Mouse (Mus musculus): ENCODE measurements around the gene Fig4. TPM values are rescaled to one million over a fixed set of nuclear protein-coding genes. Genes with fewer than 3 reads are reported as not detected.

The Fig4 gene
- polyA plus RNA-seq, 1 experiment from 2014 or later: 15.3 TPM

GRCm38 (mm10) chr10:41214083-41214482, 89.0 kb downstream of the Fig4 start:
- Histone ChIP-seq H3K9ac (ENCODE audit: low read depth, low read length) (no peak overlapping the region), H3K36me3 (ENCODE audit: control insufficient read depth, insufficient read depth, low read length) (no peaks in the 10 kb centered on the region), H3K27ac (ENCODE audit: low read depth, low read length) (no peak overlapping the region), H3K4me3 (ENCODE audit: low read length) (no peak overlapping the region), H3K4me1 (ENCODE audit: control insufficient read depth, insufficient read depth, low read length) (no peaks in the 10 kb centered on the region), H3K4me2 (replicated peaks; ENCODE audit: low read depth, low read length) (no peak overlapping the region), H3K9me3 (ENCODE audit: control insufficient read depth, low read length) (no peaks in the 10 kb centered on the region), H3K27me3 (ENCODE audit: control insufficient read depth, insufficient read depth, low read length) (no peaks in the 10 kb centered on the region)
- 79% methylated on average over 3 of the region's 3 CpGs for WGBS
- no peak for ATAC-seq (ENCODE audit: low FRiP score, low TSS enrichment)

GRCm38 (mm10) chr10:41209538-41209937, 93.5 kb downstream of the Fig4 start:
- H3K4me2 ChIP-seq (replicated peaks; ENCODE audit: low read depth, low read length): no peak overlapping the region
- no peak for ATAC-seq (ENCODE audit: low FRiP score, low TSS enrichment)
- no peaks in the 10 kb centered on the region for H3K27me3 ChIP-seq (ENCODE audit: control insufficient read depth, insufficient read depth, low read length)
- H3K9ac ChIP-seq (ENCODE audit: low read depth, low read length): no peak overlapping the region
- 76% methylated on average over 4 of the region's 4 CpGs for WGBS
- no peaks in the 10 kb centered on the region for H3K4me1 ChIP-seq (ENCODE audit: control insufficient read depth, insufficient read depth, low read length)
- H3K4me3 ChIP-seq (ENCODE audit: low read length): no peak overlapping the region
- H3K36me3 ChIP-seq (ENCODE audit: control insufficient read depth, insufficient read depth, low read length): no peaks in the 10 kb centered on the region
- H3K9me3 ChIP-seq (ENCODE audit: control insufficient read depth, low read length): no peaks in the 10 kb centered on the region
- H3K27ac ChIP-seq (ENCODE audit: low read depth, low read length): no peak overlapping the region

- ATAC-seq (ENCODE audit: low FRiP score, low TSS enrichment): no peak
- Histone ChIP-seq H3K9ac (ENCODE audit: low read depth, low read length) (no peak overlapping the region), H3K4me2 (replicated peaks; ENCODE audit: low read depth, low read length) (no peak overlapping the region), H3K4me3 (ENCODE audit: low read length) (no peak overlapping the region), H3K27me3 (ENCODE audit: control insufficient read depth, insufficient read depth, low read length) (no peaks in the 10 kb centered on the region), H3K9me3 (ENCODE audit: control insufficient read depth, low read length) (no peaks in the 10 kb centered on the region), H3K4me1 (ENCODE audit: control insufficient read depth, insufficient read depth, low read length) (no peaks in the 10 kb centered on the region), H3K27ac (ENCODE audit: low read depth, low read length) (no peak overlapping the region), H3K36me3 (ENCODE audit: control insufficient read depth, insufficient read depth, low read length) (no peaks in the 10 kb centered on the region)
- WGBS: 73% methylated on average over 6 of the region's 6 CpGs
These were observed 94.1 kb downstream of the Fig4 start for GRCm38 (mm10) chr10:41208860-41209377.

GRCm38 (mm10) chr10:41205647-41206046, 97.4 kb downstream of the Fig4 start:
- WGBS: 45% methylated on average over 2 of the region's 2 CpGs

GRCm38 (mm10) chr10:41204637-41205315, 98.3 kb downstream of the Fig4 start:
- Histone ChIP-seq H3K27ac (ENCODE audit: low read depth, low read length) (no peak overlapping the region), H3K4me3 (ENCODE audit: low read length) (no peak overlapping the region), H3K4me1 (ENCODE audit: control insufficient read depth, insufficient read depth, low read length) (no peaks in the 10 kb centered on the region), H3K9ac (ENCODE audit: low read depth, low read length) (no peak overlapping the region), H3K4me2 (replicated peaks; ENCODE audit: low read depth, low read length) (no peak overlapping the region), H3K9me3 (ENCODE audit: control insufficient read depth, low read length) (no peaks in the 10 kb centered on the region), H3K36me3 (ENCODE audit: control insufficient read depth, insufficient read depth, low read length) (no peaks in the 10 kb centered on the region), H3K27me3 (ENCODE audit: control insufficient read depth, insufficient read depth, low read length) (no peaks in the 10 kb centered on the region)
- whole genome bisulfite sequencing: 67% methylated on average over 11 of the region's 11 CpGs
- no peak for ATAC-seq (ENCODE audit: low FRiP score, low TSS enrichment)

More at GRCm38 (mm10) chr10:41205647-41206046, 97.4 kb downstream of the Fig4 start:
- H3K9me3 ChIP-seq (ENCODE audit: control insufficient read depth, low read length): no peaks in the 10 kb centered on the region
- no peak overlapping the region for H3K4me2 ChIP-seq (replicated peaks; ENCODE audit: low read depth, low read length)
- no peak overlapping the region for H3K27ac ChIP-seq (ENCODE audit: low read depth, low read length)
- no peaks in the 10 kb centered on the region for H3K27me3 ChIP-seq (ENCODE audit: control insufficient read depth, insufficient read depth, low read length)
- ATAC-seq (ENCODE audit: low FRiP score, low TSS enrichment): no peak
- no peaks in the 10 kb centered on the region for H3K36me3 ChIP-seq (ENCODE audit: control insufficient read depth, insufficient read depth, low read length)
- no peak overlapping the region for H3K9ac ChIP-seq (ENCODE audit: low read depth, low read length)
- no peak overlapping the region for H3K4me3 ChIP-seq (ENCODE audit: low read length)
- no peaks in the 10 kb centered on the region for H3K4me1 ChIP-seq (ENCODE audit: control insufficient read depth, insufficient read depth, low read length)

- no peaks in the 10 kb centered on the region for H3K36me3 ChIP-seq (ENCODE audit: control insufficient read depth, insufficient read depth, low read length)
- H3K4me3 ChIP-seq (ENCODE audit: low read length): no peak overlapping the region
- H3K27me3 ChIP-seq (ENCODE audit: control insufficient read depth, insufficient read depth, low read length): no peaks in the 10 kb centered on the region
- H3K4me2 ChIP-seq (replicated peaks; ENCODE audit: low read depth, low read length): no peak overlapping the region
- ATAC-seq (ENCODE audit: low FRiP score, low TSS enrichment): no peak
- H3K9ac ChIP-seq (ENCODE audit: low read depth, low read length): no peak overlapping the region
- no peak overlapping the region for H3K27ac ChIP-seq (ENCODE audit: low read depth, low read length)
- WGBS: 52% methylated on average over 5 of the region's 5 CpGs
- no peaks in the 10 kb centered on the region for H3K9me3 ChIP-seq (ENCODE audit: control insufficient read depth, low read length)
- no peaks in the 10 kb centered on the region for H3K4me1 ChIP-seq (ENCODE audit: control insufficient read depth, insufficient read depth, low read length)
These were observed 98.9 kb downstream of the Fig4 start for GRCm38 (mm10) chr10:41204191-41204590.

- Histone ChIP-seq H3K27ac (ENCODE audit: low read depth, low read length) (no peak overlapping the region), H3K4me3 (ENCODE audit: low read length) (no peak overlapping the region), H3K9me3 (ENCODE audit: control insufficient read depth, low read length) (no peaks in the 10 kb centered on the region; the same call in 1 of the 2 replicates), H3K27me3 (ENCODE audit: control insufficient read depth, insufficient read depth, low read length) (no peaks in the 10 kb centered on the region), H3K36me3 (ENCODE audit: control insufficient read depth, insufficient read depth, low read length) (no peaks in the 10 kb centered on the region), H3K4me2 (replicated peaks; ENCODE audit: low read depth, low read length) (no peak overlapping the region), H3K9ac (ENCODE audit: low read depth, low read length) (no peak overlapping the region), H3K4me1 (ENCODE audit: control insufficient read depth, insufficient read depth, low read length) (no peaks in the 10 kb centered on the region)
- WGBS: 66% methylated on average over 6 of the region's 6 CpGs
- ATAC-seq (ENCODE audit: low FRiP score, low TSS enrichment): no peak
These were observed 104.3 kb downstream of the Fig4 start for GRCm38 (mm10) chr10:41198719-41199118.

GRCm38 (mm10) chr10:41197788-41198187, 105.3 kb downstream of the Fig4 start:
- H3K4me3 ChIP-seq (ENCODE audit: low read length): no peak overlapping the region
- no peaks in the 10 kb centered on the region for H3K36me3 ChIP-seq (ENCODE audit: control insufficient read depth, insufficient read depth, low read length)
- H3K9ac ChIP-seq (ENCODE audit: low read depth, low read length): no peak overlapping the region
- no peak for ATAC-seq (ENCODE audit: low FRiP score, low TSS enrichment)
- WGBS: 87% methylated on average over 5 of the region's 5 CpGs
- H3K27me3 ChIP-seq (ENCODE audit: control insufficient read depth, insufficient read depth, low read length): no peaks in the 10 kb centered on the region
- no peak overlapping the region for H3K27ac ChIP-seq (ENCODE audit: low read depth, low read length)
- no peak overlapping the region for H3K4me2 ChIP-seq (replicated peaks; ENCODE audit: low read depth, low read length)
- H3K4me1 ChIP-seq (ENCODE audit: control insufficient read depth, insufficient read depth, low read length): no peaks in the 10 kb centered on the region
- H3K9me3 ChIP-seq (ENCODE audit: control insufficient read depth, low read length): no peaks in the 10 kb centered on the region; the same call in 1 of the 2 replicates

- Histone ChIP-seq H3K9me3 (ENCODE audit: control insufficient read depth, low read length) (no peaks in the 10 kb centered on the region; the same call in 1 of the 2 replicates), H3K36me3 (ENCODE audit: control insufficient read depth, insufficient read depth, low read length) (no peaks in the 10 kb centered on the region), H3K4me2 (replicated peaks; ENCODE audit: low read depth, low read length) (no peak overlapping the region), H3K27ac (ENCODE audit: low read depth, low read length) (no peak overlapping the region), H3K4me1 (ENCODE audit: control insufficient read depth, insufficient read depth, low read length) (no peaks in the 10 kb centered on the region), H3K27me3 (ENCODE audit: control insufficient read depth, insufficient read depth, low read length) (no peaks in the 10 kb centered on the region), H3K9ac (ENCODE audit: low read depth, low read length) (no peak overlapping the region), H3K4me3 (ENCODE audit: low read length) (no peak overlapping the region)
- 85% methylated on average over 4 of the region's 4 CpGs for WGBS
- no peak for ATAC-seq (ENCODE audit: low FRiP score, low TSS enrichment)
These were observed 106.8 kb downstream of the Fig4 start for GRCm38 (mm10) chr10:41196295-41196694.

Data from kidney, embryonic 14.5 days (tissue).